Mouse (Mus musculus): ENCODE measurements around the gene Gemin7. TPM values are rescaled to one million over a fixed set of nuclear protein-coding genes. Genes with fewer than 3 reads are reported as not detected.

The Gemin7 gene
- polyA plus RNA-seq, 1 experiment from 2014 or later: 167 TPM

GRCm38 (mm10) chr7:19523757-19524419, 53.5 kb downstream of the Gemin7 start:
- Histone ChIP-seq H3K4me2 (peak overlapping the region; percentile 86), H3K4me1 (replicated peaks) (peaks cover 27% of the 10 kb centered on the region), H3K36me3 (peaks cover 6% of the 10 kb centered on the region), H3K27ac (no peak overlapping the region), H3K9me3 (no peaks in the 10 kb centered on the region), H3K27me3 (peaks cover 82% of the 10 kb centered on the region), H3K9ac (replicated peaks) (peak overlapping the region; percentile 51), H3K4me3 (replicated peaks) (peak overlapping the region; percentile 45)
- peak; percentile 35; the same call in 1 of the 2 replicates for ATAC-seq (ENCODE audit: insufficient number of reproducible peaks, insufficient read depth, low FRiP score, low TSS enrichment, low read depth)
- WGBS: 1% methylated on average over 64 of the region's 64 CpGs

GRCm38 (mm10) chr7:19523017-19523756, 54.2 kb downstream of the Gemin7 start:
- Histone ChIP-seq H3K9me3 (no peaks in the 10 kb centered on the region), H3K27ac (no peak overlapping the region), H3K4me3 (replicated peaks) (peak overlapping the region; percentile 45), H3K4me2 (peak overlapping the region; percentile 86), H3K36me3 (no peaks in the 10 kb centered on the region), H3K4me1 (replicated peaks) (peaks cover 27% of the 10 kb centered on the region), H3K9ac (replicated peaks) (0 out of 2 replicates have a peak overlapping the region, but pooled peaks have one; percentile 51), H3K27me3 (peaks cover 89% of the 10 kb centered on the region)
- no peak for ATAC-seq (ENCODE audit: insufficient number of reproducible peaks, insufficient read depth, low FRiP score, low TSS enrichment, low read depth)
- WGBS: 12% methylated on average over 72 of the region's 72 CpGs

DNA sequence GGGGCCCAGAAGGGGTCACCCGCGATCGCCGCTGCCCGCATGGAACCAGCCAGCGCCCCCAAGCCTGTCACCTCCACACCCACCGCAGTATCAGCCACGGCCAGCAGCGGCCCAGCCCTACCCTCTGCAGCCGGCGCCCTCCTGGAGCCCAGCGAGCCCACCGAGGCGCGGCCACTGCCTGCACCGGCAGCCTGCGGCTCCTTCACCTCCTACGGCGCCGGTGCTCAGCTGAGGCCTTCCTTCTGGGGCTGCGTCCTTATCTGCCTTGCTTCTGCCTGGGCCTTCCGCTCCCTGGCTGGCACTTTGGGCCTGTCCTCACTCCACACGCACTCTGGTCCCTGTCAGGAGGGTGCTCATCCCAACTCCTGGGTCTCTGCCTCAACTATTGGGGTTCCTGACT, 57.4 kb downstream of the Gemin7 start:
- no peaks in the 10 kb centered on the region for H3K36me3 ChIP-seq

DNA sequence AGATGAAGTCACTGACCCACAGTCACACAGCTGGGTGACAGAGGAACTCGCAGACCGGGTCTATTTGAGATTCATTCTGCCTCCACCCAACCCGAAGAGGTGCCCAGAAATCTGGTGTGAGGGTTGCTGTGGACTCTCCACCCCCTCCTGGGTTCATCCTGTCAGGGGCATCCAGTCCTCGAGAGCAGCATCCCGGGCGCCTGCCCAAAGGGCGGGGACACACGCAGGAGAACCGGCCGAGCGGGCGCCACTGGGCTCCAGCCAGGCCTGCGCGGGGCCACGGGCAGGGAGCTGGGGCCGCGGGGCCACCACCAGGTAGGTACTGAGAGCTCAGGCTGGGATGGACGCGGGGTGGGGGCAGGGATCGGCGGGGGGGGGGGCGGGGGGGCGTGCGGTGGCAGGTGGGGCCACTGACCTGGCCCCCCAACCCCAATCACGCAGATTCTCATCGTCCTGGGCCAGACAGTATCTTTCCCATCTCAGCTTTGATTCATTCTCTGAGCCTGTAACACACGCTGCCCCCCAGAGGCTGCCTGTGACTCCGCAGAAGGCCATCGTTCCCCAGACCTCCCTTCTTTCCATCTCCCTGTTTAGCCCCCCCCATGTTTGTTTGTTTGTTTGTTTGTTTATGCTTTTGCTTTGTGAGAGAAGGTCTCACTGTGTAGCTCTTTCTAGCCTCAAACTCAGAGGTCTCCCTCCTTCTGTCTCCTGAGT, 59.6 kb downstream of the Gemin7 start, which contains the start of gene Nkpd1:
TSS of gene Nkpd1 (plus strand) at position 187 of the 714 bp plus-strand sequence.
- Histone ChIP-seq H3K9me3 (no peaks in the 10 kb centered on the region), H3K4me3 (replicated peaks) (peak within 1 kb of the TSS; percentile 26), H3K27me3 (peaks cover 74% of the 10 kb centered on the region), H3K9ac (replicated peaks) (no peak within 1 kb of the TSS; the same call in none of the 2 replicates), H3K36me3 (no peaks in the 10 kb centered on the region), H3K4me1 (replicated peaks) (peaks cover 13% of the 10 kb centered on the region), H3K27ac (no peak within 1 kb of the TSS), H3K4me2 (peak within 1 kb of the TSS; percentile 46)
- WGBS: 4% methylated on average over 29 of the region's 29 CpGs
- no peak for ATAC-seq (ENCODE audit: insufficient number of reproducible peaks, insufficient read depth, low FRiP score, low TSS enrichment, low read depth)

More for the DNA sequence above, 57.4 kb downstream of the Gemin7 start:
- WGBS: 6% methylated on average over 23 of the region's 23 CpGs
- H3K27ac ChIP-seq: no peak overlapping the region
- peaks cover 33% of the 10 kb centered on the region for H3K4me1 ChIP-seq (replicated peaks)
- ATAC-seq (ENCODE audit: insufficient number of reproducible peaks, insufficient read depth, low FRiP score, low TSS enrichment, low read depth): no peak
- peak overlapping the region; percentile 56 for H3K4me2 ChIP-seq
- H3K9ac ChIP-seq (replicated peaks): peak overlapping the region; percentile 57
- peak overlapping the region; percentile 34 for H3K4me3 ChIP-seq (replicated peaks)
- no peaks in the 10 kb centered on the region for H3K9me3 ChIP-seq
- H3K27me3 ChIP-seq: peaks cover 97% of the 10 kb centered on the region

Other genes starting within 250 kb of the Gemin7 start
- gene Ercc1, start 232.8 kb downstream of the Gemin7 start, polyA plus RNA-seq (2016; fragmentation: Nextera tagmentation; extraction: Ambion mirVana): 92.3 and 105 TPM in 2 replicates
- gene Cd3eap, start 218.1 kb downstream of the Gemin7 start, polyA plus RNA-seq (2016; fragmentation: Nextera tagmentation; extraction: Ambion mirVana): 28.4 TPM in 2 replicates
- 7.1 and 9.3 TPM in 2 replicates for gene Ppp1r13l, start 217.8 kb downstream of the Gemin7 start, polyA plus RNA-seq (2016; fragmentation: Nextera tagmentation; extraction: Ambion mirVana)
- 22.9 and 23.8 TPM in 2 replicates for gene Ercc2, start 195.6 kb downstream of the Gemin7 start, polyA plus RNA-seq (2016; fragmentation: Nextera tagmentation; extraction: Ambion mirVana)
- 6.7 and 7.8 TPM in 2 replicates for gene Klc3, start 173.5 kb downstream of the Gemin7 start, polyA plus RNA-seq (2016; fragmentation: Nextera tagmentation; extraction: Ambion mirVana)
- 0.25 and 0.42 TPM in 2 replicates for gene Ckm, start 172.8 kb downstream of the Gemin7 start, polyA plus RNA-seq (2016; fragmentation: Nextera tagmentation; extraction: Ambion mirVana)
- gene Mark4, start 118.8 kb downstream of the Gemin7 start, polyA plus RNA-seq (2016; fragmentation: Nextera tagmentation; extraction: Ambion mirVana): 13.5 and 13.6 TPM in 2 replicates
- gene Exoc3l2, start 114.3 kb downstream of the Gemin7 start, polyA plus RNA-seq (2016; fragmentation: Nextera tagmentation; extraction: Ambion mirVana): 1.5 and 1.8 TPM in 2 replicates
- 3.6 and 4.1 TPM in 2 replicates for gene Bloc1s3, start 69.2 kb downstream of the Gemin7 start, polyA plus RNA-seq (2016; fragmentation: Nextera tagmentation; extraction: Ambion mirVana)
- 79.4 and 80.0 TPM in 2 replicates for gene Trappc6a, start 69.2 kb downstream of the Gemin7 start, polyA plus RNA-seq (2016; fragmentation: Nextera tagmentation; extraction: Ambion mirVana)
- gene Nkpd1, start 59.8 kb downstream of the Gemin7 start, polyA plus RNA-seq (2016; fragmentation: Nextera tagmentation; extraction: Ambion mirVana): 0.14 TPM in 1 of 2 replicates, not detected in the other
- gene Ppp1r37, start 14.5 kb downstream of the Gemin7 start, polyA plus RNA-seq (2016; fragmentation: Nextera tagmentation; extraction: Ambion mirVana): 33.2 and 39.7 TPM in 2 replicates
- gene Zfp296, start 308 bp downstream of the Gemin7 start, polyA plus RNA-seq (2016; fragmentation: Nextera tagmentation; extraction: Ambion mirVana): 0.38 and 0.61 TPM in 2 replicates
- 77.4 and 78.4 TPM in 2 replicates for gene Clasrp, start 26.9 kb upstream of the Gemin7 start, polyA plus RNA-seq (2016; fragmentation: Nextera tagmentation; extraction: Ambion mirVana)
- gene Relb, start 51.8 kb upstream of the Gemin7 start, polyA plus RNA-seq (2016; fragmentation: Nextera tagmentation; extraction: Ambion mirVana): 5.8 and 7.3 TPM in 2 replicates
- gene Clptm1, start 87.4 kb upstream of the Gemin7 start, polyA plus RNA-seq (2016; fragmentation: Nextera tagmentation; extraction: Ambion mirVana): 92.6 and 94.2 TPM in 2 replicates
- gene Apoc2, start 100.3 kb upstream of the Gemin7 start, polyA plus RNA-seq (2016; fragmentation: Nextera tagmentation; extraction: Ambion mirVana): 0.97 TPM in 1 of 2 replicates, not detected in the other
- not detected in 2 replicates for gene Gm44805, start 103.8 kb upstream of the Gemin7 start, polyA plus RNA-seq (2016; fragmentation: Nextera tagmentation; extraction: Ambion mirVana)
- not detected in 2 replicates for gene Apoc4, start 103.9 kb upstream of the Gemin7 start, polyA plus RNA-seq (2016; fragmentation: Nextera tagmentation; extraction: Ambion mirVana)
- 4.6 and 7.0 TPM in 2 replicates for gene Apoc1, start 115.1 kb upstream of the Gemin7 start, polyA plus RNA-seq (2016; fragmentation: Nextera tagmentation; extraction: Ambion mirVana)
- 114 and 131 TPM in 2 replicates for gene Apoe, start 121.6 kb upstream of the Gemin7 start, polyA plus RNA-seq (2016; fragmentation: Nextera tagmentation; extraction: Ambion mirVana)
- 166 and 174 TPM in 2 replicates for gene Tomm40, start 137.8 kb upstream of the Gemin7 start, polyA plus RNA-seq (2016; fragmentation: Nextera tagmentation; extraction: Ambion mirVana)
- gene Nectin2, start 172.9 kb upstream of the Gemin7 start, polyA plus RNA-seq (2016; fragmentation: Nextera tagmentation; extraction: Ambion mirVana): 65.0 and 74.9 TPM in 2 replicates
- gene Bcam, start 193.4 kb upstream of the Gemin7 start, polyA plus RNA-seq (2016; fragmentation: Nextera tagmentation; extraction: Ambion mirVana): 59.7 and 63.3 TPM in 2 replicates
- 2.8 and 3.1 TPM in 2 replicates for gene Cblc, start 219.2 kb upstream of the Gemin7 start, polyA plus RNA-seq (2016; fragmentation: Nextera tagmentation; extraction: Ambion mirVana)
- 0.54 and 0.82 TPM in 2 replicates for gene Bcl3, start 245.2 kb upstream of the Gemin7 start, polyA plus RNA-seq (2016; fragmentation: Nextera tagmentation; extraction: Ambion mirVana)